Mouse (Mus musculus): Measurements from ENCODE around the gene Lpin3.

Lpin3 gene

GRCm38 (mm10) chr2:160887284-160887683 lies 6.8 kb downstream of the Lpin3 start:
- DNase-seq (ENCODE audit: low spot score) = peak; percentile 92

GRCm38 (mm10) chr2:160887859-160888258 lies 7.4 kb downstream of the Lpin3 start:
- DNase-seq (ENCODE audit: low spot score) = peak; percentile 47

GRCm38 (mm10) chr2:160891045-160891444 lies 10.6 kb downstream of the Lpin3 start:
- no peak for DNase-seq (ENCODE audit: low spot score)

- DNase-seq (ENCODE audit: low spot score) = no peak
These were observed 11.2 kb downstream of the Lpin3 start for GRCm38 (mm10) chr2:160891697-160892096.

GRCm38 (mm10) chr2:160901656-160902412 lies 21.4 kb downstream of the Lpin3 start:
- DNase-seq (ENCODE audit: low spot score) = no peak

- no peak for DNase-seq (ENCODE audit: low spot score)
These were observed 24.8 kb downstream of the Lpin3 start for GRCm38 (mm10) chr2:160905301-160905700.

- peak; percentile 13 for DNase-seq (ENCODE audit: low spot score)
These were observed 25.6 kb downstream of the Lpin3 start for GRCm38 (mm10) chr2:160906101-160906500.

- no peak for DNase-seq (ENCODE audit: low spot score)
These were observed 28.1 kb downstream of the Lpin3 start for GRCm38 (mm10) chr2:160908607-160909006.

GRCm38 (mm10) chr2:160910633-160911032 lies 30.2 kb downstream of the Lpin3 start:
- no peak for DNase-seq (ENCODE audit: low spot score)

- peak; percentile 26 for DNase-seq (ENCODE audit: low spot score)
These were observed 31.2 kb downstream of the Lpin3 start for GRCm38 (mm10) chr2:160911558-160912201.

- peak; percentile 61 for DNase-seq (ENCODE audit: low spot score)
These were observed 31.8 kb downstream of the Lpin3 start, which contains the start of gene Emilin3 for GRCm38 (mm10) chr2:160912231-160912671. TSS of gene Emilin3 (minus strand) at chr2:160912328.

GRCm38 (mm10) chr2:160914656-160915055 lies 34.2 kb downstream of the Lpin3 start:
- DNase-seq (ENCODE audit: low spot score) = no peak

GRCm38 (mm10) chr2:160915821-160916610 lies 35.5 kb downstream of the Lpin3 start:
- DNase-seq (ENCODE audit: low spot score) = no peak

GRCm38 (mm10) chr2:160916714-160917113 lies 36.2 kb downstream of the Lpin3 start:
- DNase-seq (ENCODE audit: low spot score) = no peak

- DNase-seq (ENCODE audit: low spot score) = no peak
These were observed 36.8 kb downstream of the Lpin3 start for GRCm38 (mm10) chr2:160917313-160917712.

- no peak for DNase-seq (ENCODE audit: low spot score)
These were observed 37.9 kb downstream of the Lpin3 start for GRCm38 (mm10) chr2:160918154-160918929.

GRCm38 (mm10) chr2:160918930-160919215 lies 38.4 kb downstream of the Lpin3 start:
- DNase-seq (ENCODE audit: low spot score) = no peak

- no peak for DNase-seq (ENCODE audit: low spot score)
These were observed 40.8 kb downstream of the Lpin3 start for GRCm38 (mm10) chr2:160921285-160921684.

- DNase-seq (ENCODE audit: low spot score) = no peak
These were observed 44.7 kb downstream of the Lpin3 start for GRCm38 (mm10) chr2:160925203-160925602.

GRCm38 (mm10) chr2:160931378-160931777 lies 50.9 kb downstream of the Lpin3 start:
- DNase-seq (ENCODE audit: low spot score) = no peak

- no peak for DNase-seq (ENCODE audit: low spot score)
These were observed 51.9 kb downstream of the Lpin3 start for GRCm38 (mm10) chr2:160932325-160932724.

- DNase-seq (ENCODE audit: low spot score) = no peak
These were observed 52.5 kb downstream of the Lpin3 start for GRCm38 (mm10) chr2:160932981-160933380.

Data from retina, embryonic 14.5 days (tissue).